Mouse (Mus musculus): ENCODE results near the gene Gucy1b2.

DNA sequence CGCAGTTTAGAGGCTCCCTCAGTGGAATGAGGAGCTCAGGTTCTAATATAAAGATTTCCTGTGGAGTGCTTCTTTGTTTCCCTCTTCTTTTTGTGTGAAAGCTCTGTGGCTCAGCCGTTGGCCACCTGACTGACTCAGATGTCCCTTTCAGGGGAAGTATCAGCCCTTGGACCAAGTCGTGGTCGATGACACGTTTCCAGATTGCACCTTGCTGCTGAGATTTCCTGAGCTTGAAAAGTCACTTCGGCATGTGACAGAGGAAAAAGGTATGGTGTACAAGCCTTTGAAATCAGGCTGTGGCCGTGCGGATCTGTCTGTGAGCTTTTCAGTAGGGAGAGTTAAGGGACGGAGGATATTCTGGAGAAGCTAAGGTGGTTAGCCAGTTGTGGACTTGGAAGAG, 102.7 kb downstream of the Gucy1b2 start:
- TF ChIP-seq CTCF (IDR thresholded peaks at IDR 0.05; ENCODE audit: low read depth) (no peak), EP300 (IDR thresholded peaks at IDR 0.05; ENCODE audit: low read depth) (no peak)

All from heart, postnatal 0 days (tissue).